Mouse (Mus musculus) hindbrain, embryonic 15.5 days (tissue): ENCODE data around the gene Tspan9. TPM values are rescaled to one million over a fixed set of nuclear protein-coding genes. Genes with fewer than 3 reads are reported as not detected.

Experiments used
- ATAC-seq: fragments of 200-750 bp; cut with Nextera tagmentation; 2 replicates; pipeline ENCODE4 v1.8.0; 2017; ENCODE audit warnings: low read depth, moderate number of reproducible peaks, moderate TSS enrichment; ENCODE audit not compliant: low FRiP score
- H3K27ac ChIP-seq: fragments of 300-500 bp; sonication (generic); replicated peaks from 2 replicates; pipeline ENCODE4 v1.5.1; 2015; ENCODE audit warnings: mild to moderate bottlenecking, inconsistent platforms
- H3K27me3 ChIP-seq: fragments of 300-500 bp; sonication (generic); 2 replicates; pipeline ENCODE4 v1.6.1; 2015; ENCODE audit warnings: control low read depth, inconsistent platforms
- H3K36me3 ChIP-seq: fragments of 300-500 bp; sonication (generic); 2 replicates; pipeline ENCODE4 v1.6.1; 2015; ENCODE audit warnings: control low read depth, inconsistent platforms
- H3K4me1 ChIP-seq: fragments of 300-500 bp; sonication (generic); replicated peaks from 2 replicates; pipeline ENCODE4 v1.6.1; 2015; ENCODE audit warnings: control low read depth, inconsistent platforms
- H3K4me2 ChIP-seq: fragments of 300-500 bp; sonication (generic); 2 replicates; pipeline ENCODE4 v1.6.1; 2015; ENCODE audit warnings: moderate library complexity, mild to moderate bottlenecking, inconsistent platforms
- H3K4me3 ChIP-seq: fragments of 300-500 bp; sonication (generic); 2 replicates; pipeline ENCODE4 v1.5.1; 2015; ENCODE audit warnings: mild to moderate bottlenecking, inconsistent platforms
- H3K9ac ChIP-seq: fragments of 300-500 bp; sonication (generic); 2 replicates; pipeline ENCODE4 v1.6.1; 2015; ENCODE audit warnings: inconsistent platforms
- H3K9me3 ChIP-seq: fragments of 300-500 bp; sonication (generic); 2 replicates; pipeline ENCODE4 v1.6.1; 2016; ENCODE audit warnings: control low read depth, inconsistent platforms
- WGBS: fragments of 180-500 bp; shearing (Covaris S2); methylation state at CpG from one replicate; pipeline ENCODE4 v1.1.7; 2015; 5-methylcytosine and 5-hydroxymethylcytosine counted together
- polyA plus RNA-seq: library from polyadenylated mRNA; unstranded; fragments of >200 nt; fragmentation: Nextera tagmentation; extraction: Ambion mirVana; gene quantifications from 2 replicates; pipeline ENCODE4 v1.2.1, GENCODE M21; 2015

Tspan9 gene
- polyA plus RNA-seq, 1 experiment from 2014 or later = 54.4 TPM

DNA sequence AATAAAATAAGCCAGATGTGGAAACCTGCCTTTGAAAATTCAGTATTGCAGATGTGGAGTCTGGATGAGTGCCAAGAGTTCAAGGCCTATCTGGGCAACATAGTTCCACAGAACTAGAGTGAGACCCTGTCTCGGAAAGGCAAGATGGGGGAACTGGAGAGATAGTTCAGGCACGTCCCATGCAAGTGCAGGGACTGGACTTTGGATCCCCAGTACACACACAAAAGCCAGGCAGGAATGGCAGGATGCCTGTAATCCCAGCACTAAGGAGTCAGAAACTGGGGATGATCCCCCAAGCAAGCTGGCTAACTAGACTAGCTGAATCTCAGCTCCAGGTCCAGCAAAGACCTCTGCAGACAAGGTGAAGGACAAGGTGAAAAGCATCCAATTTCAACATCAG, 12.5 kb upstream of the Tspan9 start:
- no peak for ATAC-seq
- WGBS = 80% methylated on average over 2 of the region's 2 CpGs
- H3K9me3 ChIP-seq = no peaks in the 10 kb centered on the region
- H3K4me1 ChIP-seq = no peaks in the 10 kb centered on the region; the same call in 1 of the 2 replicates
- no peak overlapping the region for H3K4me2 ChIP-seq
- no peaks in the 10 kb centered on the region for H3K36me3 ChIP-seq
- no peak overlapping the region for H3K9ac ChIP-seq
- no peak overlapping the region for H3K27ac ChIP-seq
- H3K4me3 ChIP-seq = no peak overlapping the region
- H3K27me3 ChIP-seq = no peaks in the 10 kb centered on the region

DNA sequence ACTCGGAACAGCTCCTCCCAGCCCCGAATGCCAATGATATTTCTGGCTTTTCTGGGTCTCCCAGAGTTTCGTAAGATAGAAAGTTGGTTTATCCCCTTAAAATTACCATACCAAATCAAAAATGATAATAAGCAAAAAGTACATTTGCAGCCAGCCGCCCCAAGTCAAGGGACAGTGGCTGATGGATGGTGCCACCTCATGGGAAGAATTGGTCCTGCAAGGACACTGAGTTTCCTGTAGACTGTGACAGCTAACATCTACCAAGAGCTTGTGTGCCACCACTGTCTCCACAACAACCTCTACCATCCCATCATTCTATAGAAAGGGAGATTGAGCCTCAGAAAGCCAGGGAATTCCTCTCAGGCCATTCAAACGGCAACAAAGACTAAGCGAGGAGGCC, 2.4 kb upstream of the Tspan9 start:
- ATAC-seq = no peak
- WGBS = 65% methylated on average over 6 of the region's 6 CpGs

DNA sequence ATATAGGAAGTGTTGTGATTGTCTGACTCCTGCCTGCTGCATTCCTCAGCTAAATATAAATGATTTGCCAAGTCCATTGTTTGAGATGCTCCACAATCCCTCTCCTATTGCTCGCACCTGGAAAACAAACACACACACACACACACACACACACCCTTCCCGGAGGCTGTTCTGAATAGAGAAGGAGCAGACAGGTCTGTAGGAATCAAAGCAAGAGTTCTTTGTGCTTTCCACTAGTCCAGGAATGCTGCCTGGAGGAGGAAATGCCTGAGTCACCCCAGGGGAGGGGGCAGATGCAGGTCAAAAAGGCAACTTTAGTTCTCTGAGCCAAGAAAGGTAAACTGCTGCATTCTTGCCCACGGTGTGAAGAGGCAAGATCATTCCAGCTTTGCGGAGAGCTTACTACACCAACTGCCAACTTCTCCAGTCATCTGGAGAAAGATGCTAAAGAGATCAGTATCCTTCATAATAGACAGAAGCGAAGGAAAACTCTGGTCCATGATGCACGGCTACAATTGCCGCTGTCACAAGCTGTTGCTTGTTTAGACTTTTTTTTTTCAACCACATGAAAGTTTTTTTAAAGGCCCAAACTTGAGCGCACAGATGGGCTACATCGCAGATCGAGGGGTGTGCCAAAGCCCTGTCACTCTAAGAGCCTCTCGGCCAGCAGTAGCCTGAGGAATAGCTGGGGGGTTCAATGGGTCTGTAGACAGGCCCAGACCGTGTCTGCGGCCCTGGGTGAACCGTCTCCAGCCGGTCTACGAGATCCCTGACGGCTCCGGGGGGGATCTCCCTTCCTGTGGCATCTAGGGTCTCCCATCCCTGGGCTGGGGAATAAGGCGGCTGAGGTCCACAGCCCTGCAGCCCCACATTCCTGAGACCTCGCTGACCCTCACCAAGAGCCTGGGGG, 770 bp downstream of the Tspan9 start:
- H3K36me3 ChIP-seq = no peaks in the 10 kb centered on the region
- H3K4me1 ChIP-seq = peaks cover 21% of the 10 kb centered on the region
- peak; percentile 63 for ATAC-seq
- no peaks in the 10 kb centered on the region for H3K27me3 ChIP-seq
- H3K9ac ChIP-seq = peak overlapping the region; percentile 62
- H3K4me2 ChIP-seq = peak overlapping the region; percentile 99
- no peaks in the 10 kb centered on the region for H3K9me3 ChIP-seq
- peak overlapping the region; percentile 46 for H3K27ac ChIP-seq
- peak overlapping the region; percentile 73 for H3K4me3 ChIP-seq
- WGBS = 5% methylated on average over 20 of the region's 20 CpGs

More for the DNA sequence above, 2.4 kb upstream of the Tspan9 start:
- no peaks in the 10 kb centered on the region for H3K36me3 ChIP-seq
- H3K4me2 ChIP-seq = no peak overlapping the region
- H3K4me1 ChIP-seq = peaks cover 21% of the 10 kb centered on the region
- no peaks in the 10 kb centered on the region for H3K27me3 ChIP-seq
- H3K9me3 ChIP-seq = no peaks in the 10 kb centered on the region
- H3K4me3 ChIP-seq = no peak overlapping the region
- H3K27ac ChIP-seq = no peak overlapping the region
- H3K9ac ChIP-seq = no peak overlapping the region

DNA sequence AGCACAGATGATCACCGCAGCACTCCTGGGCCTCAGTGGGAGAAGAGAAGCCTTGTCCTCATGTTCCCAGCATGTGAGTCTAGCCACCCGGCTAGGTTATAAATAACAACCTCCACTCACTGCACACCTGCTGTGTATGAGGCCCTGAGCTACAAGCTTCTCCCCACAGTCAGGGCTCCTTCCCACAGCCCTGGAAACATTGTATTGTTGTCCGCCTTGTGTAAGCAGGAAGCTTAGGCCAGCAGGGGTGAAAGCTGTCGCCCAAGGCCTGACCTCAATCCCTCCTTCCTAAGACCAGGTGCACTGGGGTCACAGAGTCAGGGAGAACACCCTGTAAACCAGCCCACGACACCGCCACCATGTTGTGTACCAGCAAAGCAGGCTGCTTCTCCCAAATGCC, 2.7 kb downstream of the Tspan9 start:
- no peak overlapping the region for H3K4me3 ChIP-seq
- ATAC-seq = no peak
- no peaks in the 10 kb centered on the region for H3K36me3 ChIP-seq
- H3K4me2 ChIP-seq = no peak overlapping the region
- H3K27ac ChIP-seq = no peak overlapping the region
- peaks cover 21% of the 10 kb centered on the region for H3K4me1 ChIP-seq
- H3K27me3 ChIP-seq = no peaks in the 10 kb centered on the region
- H3K9me3 ChIP-seq = no peaks in the 10 kb centered on the region
- 62% methylated on average over 6 of the region's 6 CpGs for WGBS
- no peak overlapping the region for H3K9ac ChIP-seq

DNA sequence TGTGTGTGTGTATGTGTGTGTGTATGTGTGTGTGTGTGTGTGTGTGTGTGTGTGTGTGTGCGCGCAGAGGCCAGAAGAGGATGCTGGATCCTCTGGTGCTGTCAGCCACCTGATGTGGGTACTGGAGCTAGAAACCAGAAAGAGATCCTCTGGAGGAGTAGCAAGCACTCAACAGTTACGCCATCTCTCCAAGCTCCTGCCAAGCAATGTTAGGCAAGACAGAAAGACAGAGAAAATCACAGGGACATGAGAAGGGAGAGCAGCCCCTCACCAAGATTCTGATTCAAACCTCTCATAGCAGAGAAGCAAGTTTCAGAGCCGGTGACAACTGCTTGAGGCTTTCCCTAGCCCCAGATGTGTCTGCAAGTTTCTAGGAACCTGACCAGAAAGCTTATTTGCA, 5.5 kb downstream of the Tspan9 start:
- Histone ChIP-seq H3K9me3 (no peaks in the 10 kb centered on the region), H3K9ac (no peak overlapping the region), H3K36me3 (no peaks in the 10 kb centered on the region), H3K4me3 (no peak overlapping the region), H3K4me2 (no peak overlapping the region), H3K27ac (no peak overlapping the region), H3K4me1 (peaks cover 22% of the 10 kb centered on the region; the same call in 1 of the 2 replicates), H3K27me3 (no peaks in the 10 kb centered on the region)
- WGBS = 89% methylated on average over 4 of the region's 4 CpGs
- ATAC-seq = no peak

DNA sequence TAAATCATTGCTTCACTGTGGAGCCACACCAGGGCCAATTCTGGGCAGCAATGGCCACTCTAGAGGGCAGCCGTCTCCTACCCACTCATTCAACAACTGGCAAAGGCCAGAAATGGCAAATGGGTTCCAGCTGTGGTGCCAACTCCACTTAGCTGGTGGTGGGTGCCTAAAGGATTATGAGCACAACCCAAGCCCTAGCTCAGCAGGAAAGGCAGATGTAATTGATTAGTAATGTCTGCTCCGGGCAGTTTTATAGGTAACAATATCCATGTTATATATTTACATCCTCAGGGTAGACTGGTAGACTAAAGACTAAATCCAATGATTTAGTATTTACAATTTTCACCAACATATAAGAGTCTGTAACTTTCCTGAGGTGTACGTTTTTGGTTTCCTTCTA, 6.7 kb downstream of the Tspan9 start:
- Histone ChIP-seq H3K4me3 (no peak overlapping the region), H3K4me1 (peaks cover 14% of the 10 kb centered on the region), H3K36me3 (no peaks in the 10 kb centered on the region), H3K9me3 (no peaks in the 10 kb centered on the region), H3K27ac (no peak overlapping the region), H3K9ac (no peak overlapping the region), H3K27me3 (no peaks in the 10 kb centered on the region), H3K4me2 (no peak overlapping the region)
- ATAC-seq = no peak
- WGBS = 89% methylated on average over 3 of the region's 3 CpGs

DNA sequence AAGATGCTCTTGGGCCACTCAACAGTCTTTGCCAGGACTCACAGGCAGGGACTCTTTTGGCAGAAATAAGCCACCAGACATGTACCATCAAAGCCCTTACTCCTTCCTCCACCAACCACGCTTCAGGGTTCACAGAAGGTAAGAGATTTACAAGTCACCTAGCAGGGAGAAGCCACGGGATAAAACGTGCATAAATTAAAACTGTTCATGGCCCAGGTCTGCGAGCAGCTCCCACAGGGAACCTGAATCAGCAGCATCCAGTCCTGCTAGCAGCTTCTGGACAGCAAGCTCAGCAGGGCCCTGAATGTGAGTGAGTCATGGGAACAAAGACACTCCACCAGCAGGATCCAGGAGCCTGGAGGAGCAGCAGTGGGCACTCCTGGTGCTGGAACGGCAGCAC, 7.9 kb downstream of the Tspan9 start:
- peaks cover 15% of the 10 kb centered on the region for H3K4me1 ChIP-seq
- no peaks in the 10 kb centered on the region for H3K36me3 ChIP-seq
- H3K4me2 ChIP-seq = no peak overlapping the region
- no peak overlapping the region for H3K27ac ChIP-seq
- H3K9me3 ChIP-seq = no peaks in the 10 kb centered on the region
- WGBS = 35% methylated on average over 5 of the region's 5 CpGs
- no peaks in the 10 kb centered on the region for H3K27me3 ChIP-seq
- no peak for ATAC-seq
- H3K4me3 ChIP-seq = no peak overlapping the region
- H3K9ac ChIP-seq = no peak overlapping the region

DNA sequence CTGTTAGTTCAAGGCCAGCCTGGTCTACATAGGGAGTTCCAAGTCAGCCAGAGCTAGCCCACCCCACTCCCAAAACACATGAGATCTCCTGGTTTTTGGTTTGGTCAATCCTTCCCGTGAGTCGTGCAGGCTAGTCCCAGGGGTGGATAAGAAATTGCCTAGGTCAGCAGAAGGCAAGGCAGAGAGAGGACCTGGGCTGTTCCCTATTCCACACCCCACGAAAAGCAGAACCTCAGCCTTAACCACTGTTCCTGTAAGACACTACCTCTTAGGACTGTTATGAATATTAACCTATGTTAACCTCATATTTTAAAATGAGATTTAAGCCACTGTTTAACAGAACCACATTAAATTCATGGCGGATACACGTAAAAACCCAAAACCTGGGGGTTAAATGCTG, 8.4 kb downstream of the Tspan9 start:
- no peaks in the 10 kb centered on the region for H3K9me3 ChIP-seq
- H3K27me3 ChIP-seq = no peaks in the 10 kb centered on the region
- H3K9ac ChIP-seq = no peak overlapping the region
- 81% methylated on average over 5 of the region's 5 CpGs for WGBS
- H3K4me1 ChIP-seq = peaks cover 15% of the 10 kb centered on the region
- ATAC-seq = no peak
- H3K4me3 ChIP-seq = no peak overlapping the region
- H3K27ac ChIP-seq = no peak overlapping the region
- H3K4me2 ChIP-seq = no peak overlapping the region
- H3K36me3 ChIP-seq = no peaks in the 10 kb centered on the region

DNA sequence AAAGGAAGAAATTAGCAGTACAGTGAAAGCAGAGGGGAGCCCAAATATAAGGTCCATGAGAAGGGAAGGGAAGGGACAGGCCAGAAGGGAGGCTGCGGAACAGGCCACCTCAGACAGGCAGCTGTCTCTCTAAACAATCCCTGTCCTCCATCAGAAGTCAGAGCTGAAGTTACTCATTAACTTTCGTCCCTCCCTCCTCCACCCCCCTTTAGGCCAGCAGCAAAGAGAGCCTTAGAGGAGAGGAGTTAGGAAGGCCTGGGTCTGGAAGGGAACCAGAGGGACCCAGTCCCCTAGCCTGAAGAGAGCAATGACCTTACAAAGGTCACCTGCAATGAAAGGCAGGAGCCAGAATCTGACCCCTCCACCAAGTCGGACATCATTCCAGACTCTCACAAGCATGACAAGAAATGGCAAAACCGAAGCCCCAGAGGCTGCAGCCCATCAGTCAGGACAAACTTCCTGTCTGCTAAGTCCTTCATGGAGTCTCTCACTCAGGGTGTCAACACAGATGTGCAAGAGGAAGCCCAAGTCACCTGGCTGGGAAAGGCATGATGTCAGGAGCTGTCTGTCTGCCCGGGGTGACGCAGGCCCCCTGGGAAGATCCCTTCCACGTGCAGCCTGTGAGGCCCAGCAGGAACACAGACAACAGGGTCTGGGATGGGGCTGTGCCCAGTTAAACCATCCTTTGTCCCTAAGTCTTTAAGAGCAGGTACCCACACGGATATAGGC, 9.0 kb downstream of the Tspan9 start:
- H3K27ac ChIP-seq = peak overlapping the region; percentile 6; the same call in 1 of the 2 replicates
- H3K4me2 ChIP-seq = no peak overlapping the region
- H3K27me3 ChIP-seq = no peaks in the 10 kb centered on the region
- no peak overlapping the region for H3K9ac ChIP-seq
- no peaks in the 10 kb centered on the region for H3K9me3 ChIP-seq
- WGBS = 30% methylated on average over 8 of the region's 8 CpGs
- 0 out of 2 replicates have a peak, but pooled peaks have one; percentile 24 for ATAC-seq
- H3K4me3 ChIP-seq = no peak overlapping the region
- peaks cover 19% of the 10 kb centered on the region for H3K4me1 ChIP-seq
- H3K36me3 ChIP-seq = no peaks in the 10 kb centered on the region

DNA sequence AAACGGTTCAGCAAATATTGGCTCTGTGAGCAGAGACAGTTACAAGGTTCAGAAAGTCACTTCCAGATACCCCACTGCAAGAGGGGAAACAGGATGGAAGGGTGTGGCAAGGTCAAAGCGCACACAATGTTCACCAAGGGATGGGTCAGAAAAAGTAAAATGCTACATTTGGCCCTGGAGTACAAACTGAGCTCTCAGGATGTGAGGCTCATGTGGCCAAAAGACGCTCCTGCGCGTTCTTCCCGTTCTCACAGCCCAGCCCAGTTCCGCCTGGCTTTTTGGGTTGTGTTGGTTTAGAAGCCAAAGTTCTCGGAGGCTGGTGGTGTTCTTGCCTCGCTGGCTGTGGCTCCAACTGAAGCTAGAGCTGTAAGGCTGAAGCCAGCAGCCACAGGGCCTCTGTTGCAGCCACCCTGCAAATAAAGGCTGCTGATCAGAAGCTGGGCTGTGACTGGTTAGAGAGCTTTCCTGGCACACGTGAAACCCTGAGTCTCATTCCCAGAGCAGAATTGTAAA, 9.7 kb downstream of the Tspan9 start:
- H3K9ac ChIP-seq = no peak overlapping the region
- no peak overlapping the region for H3K4me2 ChIP-seq
- peak overlapping the region; percentile 6; the same call in 1 of the 2 replicates for H3K27ac ChIP-seq
- 65% methylated on average over 10 of the region's 10 CpGs for WGBS
- no peaks in the 10 kb centered on the region for H3K27me3 ChIP-seq
- no peaks in the 10 kb centered on the region for H3K9me3 ChIP-seq
- H3K4me3 ChIP-seq = no peak overlapping the region
- H3K4me1 ChIP-seq = peaks cover 24% of the 10 kb centered on the region
- no peaks in the 10 kb centered on the region for H3K36me3 ChIP-seq
- ATAC-seq = no peak

DNA sequence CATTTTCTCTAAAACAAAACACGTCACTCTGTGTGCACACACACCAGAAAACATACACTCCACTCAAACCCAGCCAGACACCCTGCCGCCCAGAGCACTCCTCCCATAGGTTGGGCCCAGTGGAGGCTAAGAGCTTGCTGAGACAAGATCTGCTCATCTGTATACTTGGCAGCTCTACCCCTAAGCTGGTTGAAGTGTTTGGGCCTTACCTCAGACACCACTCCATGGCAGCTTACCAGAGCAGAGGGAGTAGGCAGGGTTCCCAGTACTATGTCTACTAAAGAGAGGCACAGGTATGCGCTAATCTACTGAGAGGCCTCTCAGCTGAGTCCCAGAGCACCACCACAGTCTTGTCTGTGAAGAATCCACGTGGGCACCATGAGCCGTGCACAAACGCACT, 10.8 kb downstream of the Tspan9 start:
- H3K4me3 ChIP-seq = no peak overlapping the region
- H3K9ac ChIP-seq = no peak overlapping the region
- no peak overlapping the region for H3K27ac ChIP-seq
- peaks cover 24% of the 10 kb centered on the region for H3K4me1 ChIP-seq
- H3K4me2 ChIP-seq = no peak overlapping the region
- ATAC-seq = no peak
- no peaks in the 10 kb centered on the region for H3K36me3 ChIP-seq
- H3K27me3 ChIP-seq = no peaks in the 10 kb centered on the region
- no peaks in the 10 kb centered on the region for H3K9me3 ChIP-seq
- WGBS = 79% methylated on average over 6 of the region's 6 CpGs

DNA sequence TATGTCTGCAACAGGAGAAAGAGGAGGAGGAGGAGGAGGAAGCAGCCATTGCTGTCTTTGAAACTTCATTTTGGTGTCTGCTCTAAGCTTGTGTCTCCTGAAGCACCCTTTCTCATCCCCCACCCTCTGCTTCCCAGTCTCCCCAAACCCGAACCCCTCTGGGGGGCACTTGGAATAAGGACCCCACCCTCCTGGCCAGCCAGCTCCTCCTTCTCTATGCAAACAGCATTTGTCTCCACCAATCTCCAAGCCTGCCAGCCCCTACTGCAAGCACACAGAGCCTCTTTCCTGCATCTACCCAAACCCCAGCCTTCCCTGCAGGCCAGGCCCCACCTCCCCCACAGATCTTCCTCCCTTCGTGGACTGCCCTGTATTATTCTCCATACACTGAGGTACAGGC, 12.0 kb downstream of the Tspan9 start:
- Histone ChIP-seq H3K9ac (no peak overlapping the region), H3K27me3 (no peaks in the 10 kb centered on the region), H3K4me3 (no peak overlapping the region), H3K4me1 (peaks cover 24% of the 10 kb centered on the region), H3K9me3 (no peaks in the 10 kb centered on the region), H3K27ac (no peak overlapping the region), H3K36me3 (no peaks in the 10 kb centered on the region), H3K4me2 (no peak overlapping the region)
- 60% methylated on average over 2 of the region's 2 CpGs for WGBS
- ATAC-seq = no peak
